Mouse (Mus musculus) left cerebral cortex, postnatal 10 days (tissue): Measurements from ENCODE around the gene Fam76a. TPM values are rescaled to one million over a fixed set of nuclear protein-coding genes. Genes with fewer than 3 reads are reported as not detected.

Source experiments
- DNase-seq, 2 experiments: peaks; one replicate each; pipeline ENCODE4 v3.0.0; 2021 to 2022; ENCODE audit warnings: low spot score in 2 of 2, mixed read lengths in 1 of 2; ENCODE audit errors: extremely low spot score in 1 of 2
- intact Hi-C: fragments of 180-260 bp; cut with DNase I; formaldehyde crosslinking; loops from one replicate; pipeline ENCODE4 v1.15.1; 2025
- total RNA-seq, 2 experiments: library from RNA; stranded (reverse); gene quantifications; 2 replicates each; pipeline ENCODE4 v1.2.3; 2021

The Fam76a gene
- total RNA-seq, 2 experiments from 2014 or later, result 31.8 to 36.9 TPM

GRCm38 (mm10) chr4:132912156-132912555 is 10.2 kb downstream of the Fam76a start:
- intact Hi-C loops, result loop anchor here (5.0 kb wide), 1 partner anchor 55 kb away; no protein-coding TSS in a partner anchor

GRCm38 (mm10) chr4:132905843-132906360 is 16.5 kb downstream of the Fam76a start:
- intact Hi-C loops, result no loop called here
- DNase-seq, result peak in 1 of 2 experiments; percentile 55

More at GRCm38 (mm10) chr4:132912156-132912555, 10.2 kb downstream of the Fam76a start:
- no peak for DNase-seq

- peak in 1 of 2 experiments; percentile 68 for DNase-seq
- intact Hi-C loops, result no loop called here
Observed at GRCm38 (mm10) chr4:132904765-132905309, 17.5 kb downstream of the Fam76a start.

DNA sequence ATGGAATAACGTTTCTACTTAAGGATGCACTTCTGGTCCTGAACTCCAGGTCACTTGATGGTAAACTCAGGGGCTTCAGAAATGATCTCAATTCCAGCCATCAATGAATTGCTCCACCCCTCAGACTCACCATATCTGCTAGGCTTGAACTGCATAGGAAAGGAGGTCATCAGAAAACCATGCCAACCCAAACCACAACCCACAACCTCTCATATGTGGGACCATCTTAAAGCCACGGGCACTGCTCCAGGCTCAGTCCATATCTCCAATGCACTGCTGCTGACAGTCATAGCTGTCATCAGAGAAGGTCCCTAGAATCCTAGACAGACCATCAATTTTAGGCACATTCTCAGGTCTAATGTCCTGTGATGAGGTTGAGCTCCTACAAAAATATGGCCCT is 18.3 kb downstream of the Fam76a start:
- intact Hi-C loops, result no loop called here
- no peak for DNase-seq

GRCm38 (mm10) chr4:132898197-132898596 is 24.2 kb downstream of the Fam76a start:
- intact Hi-C loops, result no loop called here
- no peak for DNase-seq

- intact Hi-C loops, result no loop called here
- DNase-seq, result peak in 1 of 2 experiments; percentile 26
Observed at GRCm38 (mm10) chr4:132894402-132894801, 28.0 kb downstream of the Fam76a start.

GRCm38 (mm10) chr4:132884844-132885374 is 37.4 kb downstream of the Fam76a start:
- intact Hi-C loops, result no loop called here
- no peak for DNase-seq

DNA sequence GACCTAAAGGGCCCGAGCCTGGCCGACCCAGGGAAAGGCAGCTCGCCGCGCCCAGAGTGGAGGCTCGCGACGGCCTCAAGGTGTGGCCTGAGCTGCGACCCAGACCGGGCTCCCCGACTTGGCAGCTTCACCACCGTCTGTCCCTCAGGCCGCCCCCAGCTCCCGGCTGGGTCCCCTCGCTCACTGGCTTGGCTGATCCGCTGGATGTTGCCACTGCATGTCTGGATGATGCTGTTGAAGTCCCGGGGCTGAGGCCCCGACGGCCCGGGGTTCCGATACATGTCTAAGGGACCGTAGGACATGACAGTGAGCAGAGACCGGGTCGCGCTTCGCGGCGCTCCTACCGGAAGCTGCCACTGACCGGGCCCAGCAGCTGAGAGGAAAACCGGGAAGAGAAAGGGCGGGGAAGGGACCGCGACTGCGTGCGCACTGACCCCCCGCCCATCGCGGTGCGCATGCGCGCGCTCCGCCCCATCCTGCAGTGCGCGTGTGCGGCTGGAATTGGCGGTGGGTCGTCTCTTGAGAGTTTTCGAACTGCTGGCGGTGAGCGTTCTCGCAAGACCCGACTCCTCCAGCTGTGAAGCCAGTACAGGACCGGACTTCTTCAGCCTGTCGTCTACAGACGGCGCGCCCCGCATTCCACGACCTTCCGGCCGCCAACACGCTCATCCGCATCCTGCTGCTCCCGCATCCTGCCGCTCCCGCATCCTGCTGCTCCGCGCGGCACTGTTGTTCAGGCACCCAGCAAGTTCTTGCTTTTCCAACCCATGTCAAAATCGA is 38.1 kb downstream of the Fam76a start, which contains the start of gene Stx12:
Gene Stx12 (minus strand): TSS at position 446 of the 780 bp plus-strand sequence.
- intact Hi-C loops, result no loop called here
- peak; percentile 87 to 94 for DNase-seq

DNA sequence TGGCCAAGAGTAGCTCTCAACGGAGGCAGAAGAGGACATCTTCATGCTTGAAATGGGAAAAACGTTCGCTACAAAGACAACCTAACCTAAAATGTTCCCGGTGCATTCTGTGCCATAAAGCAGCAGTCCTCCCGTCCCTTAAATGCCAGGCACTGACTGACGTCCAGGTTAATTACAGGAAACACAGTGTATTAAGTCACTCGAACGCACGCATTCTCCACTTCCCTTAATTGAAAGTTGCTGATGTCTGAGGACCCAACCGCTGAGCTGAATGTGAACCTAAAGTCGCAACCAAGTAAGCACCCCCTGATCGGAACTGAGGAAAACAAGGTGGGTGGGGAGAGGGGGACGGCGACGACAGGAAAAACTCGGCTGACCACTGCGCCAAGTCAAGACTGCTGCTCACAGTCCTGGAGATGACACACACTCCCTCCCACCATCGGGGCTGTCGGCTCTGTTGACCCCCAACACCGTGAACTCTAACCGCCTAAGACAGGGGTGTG is 38.7 kb downstream of the Fam76a start:
- intact Hi-C loops, result no loop called here
- DNase-seq, result no peak

DNA sequence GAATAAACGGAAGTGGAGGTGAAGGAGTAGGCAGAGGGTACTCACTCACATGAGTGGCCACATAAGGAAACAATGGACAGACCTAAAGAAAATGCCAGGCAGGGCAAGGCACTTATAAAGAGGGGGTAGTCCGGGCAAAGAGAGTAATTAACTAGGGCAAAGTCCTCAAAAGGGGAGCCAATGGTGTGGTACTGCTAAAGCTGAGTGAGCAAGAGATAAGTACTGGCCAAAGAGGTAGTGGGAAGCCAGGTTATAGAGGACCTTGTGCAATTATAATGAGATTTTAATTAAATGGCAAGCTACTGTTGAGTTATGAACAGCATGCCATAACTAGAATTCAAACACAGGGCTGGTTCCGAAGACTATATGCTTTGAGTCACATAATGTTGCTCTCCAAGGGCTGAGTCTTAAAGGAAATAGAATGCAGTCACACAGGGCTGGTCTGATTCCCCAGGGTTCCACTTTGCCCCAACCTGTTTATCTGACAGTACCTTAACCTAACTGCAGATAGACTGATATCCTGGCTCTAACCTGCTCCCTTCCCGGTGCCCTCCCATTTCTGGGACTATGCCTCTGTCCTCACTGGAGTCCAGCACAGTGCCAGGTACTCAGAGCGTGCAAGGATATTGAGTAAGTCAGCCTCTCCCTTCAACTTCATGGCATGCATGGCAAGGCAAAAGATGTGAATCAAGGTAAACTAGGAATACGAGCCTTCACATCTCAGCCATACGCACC is 47.8 kb downstream of the Fam76a start:
- DNase-seq, result no peak
- intact Hi-C loops, result no loop called here

DNA sequence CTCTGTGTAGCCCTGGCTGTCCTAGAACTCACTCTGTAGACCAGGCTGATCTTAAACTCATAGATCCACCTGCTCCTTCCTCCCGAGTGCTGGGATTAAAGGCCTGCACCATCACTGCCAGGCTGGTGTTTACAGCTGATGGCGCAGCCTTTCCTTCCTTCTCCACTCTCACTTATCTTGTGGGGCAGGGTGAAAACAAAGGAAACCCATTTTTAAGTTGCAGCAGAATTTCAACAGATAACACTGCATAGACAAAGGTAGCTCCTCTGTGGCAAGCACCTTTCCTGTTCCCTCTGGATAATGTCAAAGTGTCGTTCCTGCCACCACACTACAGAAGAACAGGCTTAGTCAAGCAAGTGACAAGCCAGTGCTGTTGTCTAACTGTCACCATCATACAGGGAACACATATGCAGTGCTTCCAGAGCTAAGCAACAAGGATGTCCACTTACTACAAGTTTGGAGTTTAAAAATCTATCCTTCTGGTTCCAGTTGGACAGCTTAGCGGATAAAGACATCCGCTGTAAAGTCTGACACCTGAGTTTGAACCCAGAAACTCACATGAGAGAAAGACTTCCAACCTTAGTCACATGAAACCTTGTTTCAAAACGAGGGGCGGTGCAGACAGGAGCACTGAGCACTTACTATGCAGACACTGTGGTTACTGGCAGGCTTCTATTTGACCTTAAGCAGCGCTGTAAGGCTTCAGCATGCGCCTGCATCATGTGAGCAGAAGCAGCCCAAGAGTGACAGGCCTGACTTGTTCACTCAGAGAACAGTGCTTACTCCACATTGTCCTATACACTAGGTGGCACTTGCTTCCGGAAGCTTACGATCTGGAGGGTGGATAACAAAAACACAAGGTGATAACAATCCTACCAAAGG is 48.6 kb downstream of the Fam76a start:
- DNase-seq, result no peak
- intact Hi-C loops, result no loop called here

GRCm38 (mm10) chr4:132871116-132871515 is 51.2 kb downstream of the Fam76a start:
- DNase-seq, result no peak
- intact Hi-C loops, result no loop called here

DNA sequence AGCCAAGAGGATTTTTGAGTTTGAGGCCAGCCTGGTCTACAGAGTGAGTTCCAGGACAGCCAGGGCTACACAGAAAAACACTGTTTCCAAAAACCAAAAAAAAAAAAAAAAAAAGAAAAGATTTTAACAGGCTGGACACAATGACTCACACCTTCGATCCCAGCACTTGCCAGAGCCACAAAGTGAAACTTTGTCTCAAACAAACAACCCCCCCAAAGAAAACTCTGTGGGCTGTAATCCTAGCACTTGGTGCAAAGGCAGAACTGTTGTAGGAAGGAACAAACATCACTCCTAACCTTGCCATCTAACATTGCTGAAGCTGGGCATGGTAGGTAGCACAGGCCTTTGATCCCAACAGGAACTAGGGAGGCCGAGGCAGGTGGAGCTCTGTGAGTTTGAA is 57.5 kb downstream of the Fam76a start:
- intact Hi-C loops, result no loop called here
- no peak for DNase-seq

GRCm38 (mm10) chr4:132863012-132863411 is 59.3 kb downstream of the Fam76a start:
- intact Hi-C loops, result no loop called here
- DNase-seq, result no peak

- intact Hi-C loops, result no loop called here
- DNase-seq, result no peak
Observed at GRCm38 (mm10) chr4:132860880-132861279, 61.5 kb downstream of the Fam76a start.
